Mouse (Mus musculus): Measurements from ENCODE around the gene Aspscr1.

DNA sequence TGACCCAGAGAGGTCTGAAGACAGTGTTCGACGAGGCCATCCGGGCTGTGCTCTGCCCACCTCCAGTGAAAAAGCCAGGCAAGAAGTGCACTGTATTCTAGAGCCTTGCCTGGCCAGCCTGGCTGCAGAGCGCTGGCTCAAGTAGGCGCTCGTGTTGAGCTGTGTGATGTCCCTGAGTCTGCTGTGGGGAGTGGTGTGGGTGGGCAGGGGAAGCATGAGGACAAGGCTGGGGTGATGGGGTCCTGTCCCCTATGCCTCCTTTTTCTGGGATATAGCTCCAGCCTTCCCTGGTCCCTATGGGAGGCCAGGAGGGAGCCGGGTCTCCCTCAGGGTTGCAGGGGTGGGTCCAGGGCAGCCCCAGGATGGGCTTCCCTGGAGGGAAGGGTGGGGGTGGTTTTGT, 50.7 kb downstream of the Aspscr1 start:
- TF ChIP-seq POLR2A (IDR thresholded peaks at IDR 0.05; ENCODE audit: insufficient read length, low read depth), result no peak
- no peak for TF ChIP-seq TCF12 (IDR thresholded peaks at IDR 0.05; ENCODE audit: insufficient read depth, poor library complexity, severe bottlenecking)
- TF ChIP-seq MAX (IDR thresholded peaks at IDR 0.05; ENCODE audit: low read depth), result no peak

Measured in myocyte (in vitro differentiated cells).